Mouse (Mus musculus): ENCODE measurements around the gene Dbx2. TPM values are rescaled to one million over a fixed set of nuclear protein-coding genes. Genes with fewer than 3 reads are reported as not detected.

Gene Dbx2
- polyA plus RNA-seq, 1 experiment from 2014 or later, result not detected

DNA sequence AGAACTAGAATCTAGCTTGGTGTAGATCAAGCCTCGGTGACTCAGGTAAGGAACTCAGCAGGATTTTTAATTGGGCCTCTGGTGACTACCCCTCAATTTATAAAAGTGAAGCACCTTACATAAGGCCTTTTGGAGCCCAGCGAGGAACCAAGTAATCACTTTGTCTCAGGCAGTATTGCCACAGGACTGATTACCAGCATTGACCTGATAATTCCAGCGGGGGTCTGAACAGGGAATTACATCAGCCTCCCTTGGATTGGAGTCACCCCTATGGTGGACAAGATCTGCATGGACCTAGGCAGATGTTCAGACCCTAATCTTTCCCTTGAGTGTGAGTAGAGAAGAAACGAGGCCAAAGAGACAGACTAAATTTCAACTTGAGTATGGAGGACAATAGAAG lies 26.9 kb upstream of the Dbx2 start:
- Histone ChIP-seq H3K9me3 (ENCODE audit: low read length) (no peaks in the 10 kb centered on the region), H3K9ac (replicated peaks; ENCODE audit: low read depth) (no peak overlapping the region), H3K27ac (ENCODE audit: low read length) (no peak overlapping the region), H3K4me2 (replicated peaks; ENCODE audit: low read depth, low read length) (no peak overlapping the region), H3K4me1 (ENCODE audit: insufficient read depth, low read depth, low read length) (no peaks in the 10 kb centered on the region), H3K27me3 (replicated peaks; ENCODE audit: insufficient read depth, low read length) (no peaks in the 10 kb centered on the region), H3K36me3 (ENCODE audit: insufficient read depth, low read length) (no peaks in the 10 kb centered on the region), H3K4me3 (ENCODE audit: low read depth, low read length) (no peak overlapping the region)
- no peak for ATAC-seq
- 73% methylated on average over 4 of the region's 4 CpGs for WGBS
- TF ChIP-seq EP300 (IDR thresholded peaks at IDR 0.05) (no peak), CTCF (IDR thresholded peaks at IDR 0.05) (no peak)
- no peak for DNase-seq (ENCODE audit: low spot score)

GRCm38 (mm10) chr15:95675645-95676044 lies 19.9 kb upstream of the Dbx2 start:
- Histone ChIP-seq H3K4me1 (ENCODE audit: insufficient read depth, low read depth, low read length) (no peaks in the 10 kb centered on the region), H3K9ac (replicated peaks; ENCODE audit: low read depth) (no peak overlapping the region), H3K4me2 (replicated peaks; ENCODE audit: low read depth, low read length) (no peak overlapping the region), H3K36me3 (ENCODE audit: insufficient read depth, low read length) (no peaks in the 10 kb centered on the region), H3K9me3 (ENCODE audit: low read length) (no peaks in the 10 kb centered on the region), H3K4me3 (ENCODE audit: low read depth, low read length) (no peak overlapping the region), H3K27ac (ENCODE audit: low read length) (no peak overlapping the region), H3K27me3 (replicated peaks; ENCODE audit: insufficient read depth, low read length) (no peaks in the 10 kb centered on the region)
- TF ChIP-seq CTCF (IDR thresholded peaks at IDR 0.05), result no peak
- TF ChIP-seq EP300 (IDR thresholded peaks at IDR 0.05), result no peak
- no peak for DNase-seq (ENCODE audit: low spot score)
- ATAC-seq, result no peak
- 69% methylated on average over 4 of the region's 4 CpGs for WGBS

DNA sequence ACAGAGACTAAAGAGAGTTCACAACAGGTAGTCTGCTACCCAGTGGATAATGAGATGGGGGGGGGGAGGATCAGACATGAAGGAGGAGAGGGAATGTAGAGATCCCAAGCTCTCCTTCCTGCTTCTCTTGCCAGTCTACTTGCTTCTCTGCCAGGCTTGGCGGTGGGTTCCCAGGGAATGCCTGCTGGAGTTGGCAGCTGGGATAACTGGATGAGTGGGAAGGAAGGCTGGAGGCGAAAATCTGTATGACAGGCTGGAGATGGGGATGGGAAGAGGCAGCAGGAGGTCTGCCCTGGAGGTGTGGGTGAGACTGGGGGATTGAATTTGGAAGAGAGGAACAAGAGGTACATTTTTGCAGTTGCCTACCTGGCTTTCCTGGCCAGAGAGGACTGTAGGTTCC lies 19.4 kb upstream of the Dbx2 start:
- ATAC-seq, result no peak
- Histone ChIP-seq H3K27ac (ENCODE audit: low read length) (no peak overlapping the region), H3K9ac (replicated peaks; ENCODE audit: low read depth) (no peak overlapping the region), H3K27me3 (replicated peaks; ENCODE audit: insufficient read depth, low read length) (no peaks in the 10 kb centered on the region), H3K36me3 (ENCODE audit: insufficient read depth, low read length) (no peaks in the 10 kb centered on the region), H3K4me1 (ENCODE audit: insufficient read depth, low read depth, low read length) (no peaks in the 10 kb centered on the region), H3K4me2 (replicated peaks; ENCODE audit: low read depth, low read length) (no peak overlapping the region), H3K4me3 (ENCODE audit: low read depth, low read length) (no peak overlapping the region), H3K9me3 (ENCODE audit: low read length) (no peaks in the 10 kb centered on the region)
- 70% methylated on average over 2 of the region's 2 CpGs for WGBS
- DNase-seq (ENCODE audit: low spot score), result no peak
- TF ChIP-seq EP300 (IDR thresholded peaks at IDR 0.05), result no peak
- TF ChIP-seq CTCF (IDR thresholded peaks at IDR 0.05), result no peak

DNA sequence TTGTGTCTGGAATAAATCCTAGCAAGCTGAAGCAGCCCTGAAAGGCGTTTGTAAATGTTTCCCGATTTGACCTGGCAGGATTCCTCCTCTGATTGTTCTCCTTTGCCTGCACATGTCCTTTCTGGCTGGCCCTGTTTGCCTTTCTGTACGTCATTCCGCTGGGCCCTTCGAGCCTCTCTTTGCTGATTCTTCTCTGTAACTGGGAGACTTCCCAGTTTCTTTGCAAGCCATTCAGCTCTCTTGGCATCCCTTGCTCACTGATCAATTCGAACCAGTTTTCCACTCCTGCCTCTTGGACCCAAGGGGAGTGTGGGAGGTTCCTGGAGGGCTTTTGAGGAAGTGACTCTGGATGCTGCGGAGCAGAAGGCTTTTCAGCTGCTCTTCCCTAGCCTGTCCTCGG lies 11.4 kb upstream of the Dbx2 start:
- H3K4me3 ChIP-seq (ENCODE audit: low read depth, low read length), result no peak overlapping the region
- WGBS, result 30% methylated on average over 8 of the region's 8 CpGs
- H3K4me2 ChIP-seq (replicated peaks; ENCODE audit: low read depth, low read length), result no peak overlapping the region
- no peak for DNase-seq (ENCODE audit: low spot score)
- ATAC-seq, result no peak
- TF ChIP-seq CTCF (IDR thresholded peaks at IDR 0.05) (no peak), EP300 (IDR thresholded peaks at IDR 0.05) (no peak)
- no peak overlapping the region for H3K27ac ChIP-seq (ENCODE audit: low read length)
- H3K36me3 ChIP-seq (ENCODE audit: insufficient read depth, low read length), result no peaks in the 10 kb centered on the region
- H3K9me3 ChIP-seq (ENCODE audit: low read length), result no peaks in the 10 kb centered on the region
- H3K9ac ChIP-seq (replicated peaks; ENCODE audit: low read depth), result no peak overlapping the region
- no peaks in the 10 kb centered on the region for H3K4me1 ChIP-seq (ENCODE audit: insufficient read depth, low read depth, low read length)
- H3K27me3 ChIP-seq (replicated peaks; ENCODE audit: insufficient read depth, low read length), result no peaks in the 10 kb centered on the region

DNA sequence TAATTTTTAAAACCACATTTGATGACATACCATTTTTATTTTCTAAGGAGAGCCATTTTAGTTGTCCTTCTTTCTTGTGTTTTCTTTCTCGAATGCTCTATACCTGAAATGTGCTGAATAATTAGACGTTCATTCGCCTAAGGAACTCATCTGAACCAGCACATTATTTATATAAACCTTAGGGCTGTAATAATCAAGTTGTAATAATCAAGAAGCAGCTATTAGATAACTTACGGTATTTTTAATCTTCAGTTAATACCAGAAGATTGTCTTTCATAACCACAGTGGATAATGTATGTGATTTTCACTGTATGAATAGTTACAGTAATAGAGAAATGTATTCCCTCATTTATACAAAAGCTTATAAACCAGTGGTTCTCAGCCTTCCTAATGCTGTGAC lies 9.2 kb upstream of the Dbx2 start:
- Histone ChIP-seq H3K27me3 (replicated peaks; ENCODE audit: insufficient read depth, low read length) (no peaks in the 10 kb centered on the region), H3K36me3 (ENCODE audit: insufficient read depth, low read length) (no peaks in the 10 kb centered on the region), H3K4me1 (ENCODE audit: insufficient read depth, low read depth, low read length) (no peaks in the 10 kb centered on the region), H3K9ac (replicated peaks; ENCODE audit: low read depth) (no peak overlapping the region), H3K27ac (ENCODE audit: low read length) (no peak overlapping the region), H3K9me3 (ENCODE audit: low read length) (no peaks in the 10 kb centered on the region), H3K4me3 (ENCODE audit: low read depth, low read length) (no peak overlapping the region), H3K4me2 (replicated peaks; ENCODE audit: low read depth, low read length) (no peak overlapping the region)
- no peak for TF ChIP-seq EP300 (IDR thresholded peaks at IDR 0.05)
- no peak for TF ChIP-seq CTCF (IDR thresholded peaks at IDR 0.05)
- WGBS, result 89% methylated on average over 4 of the region's 4 CpGs
- no peak for DNase-seq (ENCODE audit: low spot score)
- no peak for ATAC-seq

DNA sequence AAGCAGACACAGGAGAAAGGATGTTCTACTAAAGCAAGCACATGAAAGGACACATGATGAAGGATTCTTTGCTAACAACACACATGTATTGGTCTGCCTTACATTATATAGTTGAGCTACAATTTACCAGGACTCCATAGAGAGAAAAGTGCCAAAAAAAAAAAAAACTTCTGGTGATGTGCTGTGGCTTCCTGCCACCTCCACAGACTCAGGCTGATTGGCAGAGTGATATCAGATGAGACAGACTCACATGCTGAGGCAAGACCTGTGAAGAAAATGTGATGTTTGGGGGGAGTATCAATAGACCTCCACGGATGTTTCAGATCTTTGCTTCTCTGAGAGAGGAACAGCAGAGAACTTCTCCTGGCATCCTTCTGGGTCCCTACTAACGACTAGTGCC lies 6.0 kb upstream of the Dbx2 start:
- ATAC-seq, result no peak
- no peak overlapping the region for H3K9ac ChIP-seq (replicated peaks; ENCODE audit: low read depth)
- no peaks in the 10 kb centered on the region for H3K36me3 ChIP-seq (ENCODE audit: insufficient read depth, low read length)
- H3K4me2 ChIP-seq (replicated peaks; ENCODE audit: low read depth, low read length), result no peak overlapping the region
- WGBS, result 67% methylated on average over 2 of the region's 2 CpGs
- no peak for DNase-seq (ENCODE audit: low spot score)
- H3K27ac ChIP-seq (ENCODE audit: low read length), result no peak overlapping the region
- no peaks in the 10 kb centered on the region for H3K4me1 ChIP-seq (ENCODE audit: insufficient read depth, low read depth, low read length)
- TF ChIP-seq CTCF (IDR thresholded peaks at IDR 0.05), result no peak
- TF ChIP-seq EP300 (IDR thresholded peaks at IDR 0.05), result no peak
- no peak overlapping the region for H3K4me3 ChIP-seq (ENCODE audit: low read depth, low read length)
- H3K9me3 ChIP-seq (ENCODE audit: low read length), result no peaks in the 10 kb centered on the region
- H3K27me3 ChIP-seq (replicated peaks; ENCODE audit: insufficient read depth, low read length), result no peaks in the 10 kb centered on the region

DNA sequence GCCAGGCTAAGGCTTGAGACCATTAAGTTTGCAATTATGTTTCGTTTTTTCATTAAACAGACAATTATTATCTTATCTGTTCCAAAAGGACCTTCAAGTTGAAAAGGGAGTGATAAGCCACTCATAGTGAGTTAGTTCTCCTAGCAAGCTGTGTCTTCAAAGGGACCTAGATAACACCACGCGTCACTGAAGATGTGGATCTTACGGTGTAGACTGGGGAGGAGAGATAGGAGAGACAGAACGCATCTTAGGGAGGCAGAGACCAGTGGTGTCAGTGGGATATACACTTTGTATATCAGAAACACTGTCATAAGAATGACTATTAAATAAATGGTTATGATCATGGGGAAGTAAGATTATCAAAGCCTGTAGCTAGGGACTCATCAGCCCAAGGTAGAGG lies 4.6 kb upstream of the Dbx2 start:
- Histone ChIP-seq H3K27me3 (replicated peaks; ENCODE audit: insufficient read depth, low read length) (no peaks in the 10 kb centered on the region), H3K36me3 (ENCODE audit: insufficient read depth, low read length) (no peaks in the 10 kb centered on the region), H3K27ac (ENCODE audit: low read length) (no peak overlapping the region), H3K9me3 (ENCODE audit: low read length) (no peaks in the 10 kb centered on the region), H3K4me1 (ENCODE audit: insufficient read depth, low read depth, low read length) (no peaks in the 10 kb centered on the region), H3K4me3 (ENCODE audit: low read depth, low read length) (no peak overlapping the region), H3K9ac (replicated peaks; ENCODE audit: low read depth) (no peak overlapping the region), H3K4me2 (replicated peaks; ENCODE audit: low read depth, low read length) (no peak overlapping the region)
- 56% methylated on average over 5 of the region's 5 CpGs for whole genome bisulfite sequencing
- no peak for DNase-seq (ENCODE audit: low spot score)
- ATAC-seq, result no peak
- no peak for TF ChIP-seq CTCF (IDR thresholded peaks at IDR 0.05)
- TF ChIP-seq EP300 (IDR thresholded peaks at IDR 0.05), result no peak

Measured in lung, postnatal 0 days (tissue).